Mouse (Mus musculus) thymus, adult 18-20 months (tissue): ENCODE data around the gene Tiam1.

ENCODE experiments used
- DNase-seq, 2 experiments: peaks; one replicate each; pipeline ENCODE4 v3.0.0; 2022; ENCODE audit warnings: mixed read lengths in 2 of 2

Gene Tiam1

DNA sequence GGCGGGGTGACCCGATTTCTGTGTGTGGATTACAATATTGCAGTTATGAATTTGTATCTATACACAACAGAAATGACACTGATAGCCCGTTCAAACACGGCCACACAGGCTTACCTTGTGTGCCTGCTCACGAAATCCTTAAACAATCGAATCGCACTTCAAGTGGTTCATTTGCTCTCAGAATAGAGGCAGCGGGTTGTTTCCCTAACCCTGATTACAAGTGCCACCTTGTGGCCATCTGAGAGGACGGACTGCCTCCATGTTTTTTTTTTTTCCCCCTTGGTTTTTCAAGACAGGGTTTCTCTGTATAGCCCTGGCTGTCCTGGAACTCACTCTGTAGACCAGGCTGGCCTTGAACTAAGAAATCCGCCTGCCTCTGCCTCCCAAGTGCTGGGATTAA, 312.4 kb downstream of the Tiam1 start:
- no peak for DNase-seq

DNA sequence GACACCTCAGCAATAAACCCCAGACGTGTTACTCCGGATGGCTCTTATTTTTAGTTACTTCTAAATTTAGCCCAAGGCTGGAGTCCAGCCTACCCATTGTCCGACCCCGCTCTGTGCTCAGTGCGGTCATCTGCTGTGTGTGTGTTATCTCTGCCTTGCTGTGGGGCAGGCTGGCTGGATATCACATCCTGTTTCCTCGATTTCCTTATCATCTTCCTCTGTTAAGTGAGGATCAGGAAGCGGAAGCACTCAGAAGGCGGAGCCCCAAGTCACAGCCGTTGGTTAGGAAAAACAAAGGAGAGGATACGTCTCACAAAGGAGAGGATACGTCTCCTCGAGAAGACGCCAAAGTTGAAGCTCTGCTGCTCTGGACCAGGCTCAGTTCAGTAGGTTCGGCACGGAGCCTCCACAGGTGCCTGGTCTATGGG, 313.3 kb downstream of the Tiam1 start:
- DNase-seq: no peak

DNA sequence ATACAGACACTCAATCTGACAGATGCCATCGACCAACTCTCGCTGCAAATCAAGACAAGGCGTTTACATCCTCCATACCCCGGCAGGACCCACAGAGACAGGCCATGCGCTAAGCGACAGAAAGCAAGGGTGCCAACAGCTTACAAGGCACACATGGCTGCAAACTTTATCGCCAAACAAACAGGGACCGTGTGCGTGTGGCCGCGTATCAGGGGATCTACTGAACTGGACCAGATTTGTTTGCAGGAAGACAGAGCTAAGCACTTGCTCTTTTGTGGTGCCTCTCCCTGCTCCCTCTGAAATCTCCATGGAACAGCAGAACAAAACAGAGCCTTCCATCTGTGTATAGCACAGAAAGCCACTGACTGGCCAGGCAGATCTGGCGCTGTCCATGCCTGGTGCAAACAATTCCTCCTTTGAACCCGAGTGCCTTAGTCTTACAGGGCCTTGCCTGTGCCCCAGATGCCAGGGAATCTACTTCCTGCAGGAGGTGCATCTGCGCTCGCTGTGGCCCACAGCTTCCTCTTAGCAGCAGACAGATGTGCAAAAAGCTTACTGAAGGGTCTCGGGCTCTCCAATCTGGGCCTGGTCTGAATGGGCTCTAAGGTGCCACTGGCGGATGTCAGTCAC, 316.0 kb downstream of the Tiam1 start:
- peak; percentile 18 to 21 for DNase-seq

DNA sequence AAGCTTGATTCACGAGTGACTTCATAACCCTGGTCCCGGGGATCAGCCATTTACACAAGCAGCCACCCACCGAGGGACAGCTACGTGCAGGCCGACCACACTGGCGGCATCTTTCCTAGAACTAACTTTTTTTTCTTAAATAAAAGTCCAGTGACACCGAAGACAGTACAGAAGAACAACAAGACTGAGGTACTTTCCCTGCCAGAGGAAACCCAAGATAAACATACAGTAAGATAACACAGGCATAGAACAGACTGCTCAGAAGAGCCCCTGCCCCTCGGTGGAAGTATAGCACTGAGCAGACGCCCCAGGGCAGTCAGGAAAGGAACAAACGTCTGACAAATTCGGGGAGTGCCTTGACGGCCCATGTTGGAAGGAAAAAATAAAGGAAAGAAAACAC, 317.7 kb downstream of the Tiam1 start:
- DNase-seq: no peak

DNA sequence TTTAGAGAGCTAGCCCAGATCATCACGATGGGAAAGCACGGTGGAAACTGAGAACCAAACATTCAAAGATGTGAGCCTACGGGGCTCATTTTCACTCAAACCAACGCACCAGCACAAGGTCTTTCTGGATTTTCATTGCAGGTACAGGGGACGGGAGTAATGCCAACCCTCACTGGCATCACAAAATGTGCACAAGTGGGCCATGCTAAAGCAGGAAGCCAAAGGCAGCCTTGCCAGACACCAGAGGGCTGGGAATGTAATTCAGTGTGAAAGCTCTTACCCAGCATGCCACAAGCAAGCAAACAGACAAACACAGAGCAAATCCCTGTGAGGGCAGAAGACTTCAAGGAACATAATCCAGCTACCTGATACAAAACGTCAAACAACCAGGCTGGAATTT, 320.7 kb downstream of the Tiam1 start:
- no peak for DNase-seq

DNA sequence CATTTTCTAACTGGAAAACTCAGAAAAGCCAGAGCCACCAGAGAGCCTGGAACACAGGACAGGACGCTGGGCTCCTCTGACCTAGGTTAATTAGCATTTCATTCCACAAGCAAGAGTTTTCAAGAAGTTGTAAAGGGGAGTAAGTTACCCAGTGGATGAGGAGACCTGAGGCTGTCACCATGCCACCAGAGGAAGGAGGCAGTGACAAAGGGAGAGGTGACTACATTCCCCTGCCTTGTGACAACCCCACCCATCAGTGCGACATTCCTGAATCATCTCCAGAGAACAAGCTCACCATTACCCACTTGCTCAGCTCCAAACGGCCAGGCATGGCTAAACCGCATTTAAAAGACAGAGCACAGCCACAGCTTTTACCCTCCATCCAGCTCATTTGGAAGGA, 324.9 kb downstream of the Tiam1 start:
- no peak for DNase-seq

DNA sequence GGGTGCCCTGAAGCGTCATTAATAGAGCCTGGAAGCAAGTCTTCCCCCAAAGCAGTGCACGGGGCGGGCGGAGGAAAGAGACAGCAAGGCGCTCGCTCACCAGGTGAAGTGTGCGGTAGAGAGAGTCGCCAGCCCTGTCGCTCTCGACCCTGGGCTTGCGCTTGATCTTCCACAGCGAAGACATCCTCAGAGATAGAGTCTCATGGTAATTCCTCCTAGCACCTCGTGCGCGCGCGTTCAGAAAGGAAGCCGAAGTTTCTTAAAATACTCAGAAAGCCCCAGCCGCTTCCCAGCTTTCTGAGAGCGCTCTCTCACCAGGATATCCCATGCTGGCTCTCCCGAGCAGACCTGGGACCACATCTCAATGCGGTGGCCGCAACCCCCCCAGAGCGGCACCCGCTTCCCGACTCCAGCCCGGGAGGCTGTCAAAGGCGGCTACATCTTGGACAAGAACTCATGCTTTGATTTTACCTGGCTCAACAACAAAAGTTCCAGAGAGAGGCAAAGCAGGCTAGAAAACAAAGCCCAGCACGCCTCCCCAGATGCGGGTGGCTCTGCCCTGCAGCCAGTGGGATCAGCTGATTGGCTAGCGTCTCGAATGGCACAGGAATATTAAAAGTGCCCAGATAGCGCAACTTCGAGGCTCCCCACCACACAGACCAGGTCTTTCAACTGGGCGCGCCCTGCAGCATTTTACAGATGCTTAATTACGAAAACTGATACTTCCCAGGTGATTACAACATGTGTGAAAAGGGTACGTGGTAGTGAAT, 325.5 kb downstream of the Tiam1 start:
- no peak for DNase-seq

DNA sequence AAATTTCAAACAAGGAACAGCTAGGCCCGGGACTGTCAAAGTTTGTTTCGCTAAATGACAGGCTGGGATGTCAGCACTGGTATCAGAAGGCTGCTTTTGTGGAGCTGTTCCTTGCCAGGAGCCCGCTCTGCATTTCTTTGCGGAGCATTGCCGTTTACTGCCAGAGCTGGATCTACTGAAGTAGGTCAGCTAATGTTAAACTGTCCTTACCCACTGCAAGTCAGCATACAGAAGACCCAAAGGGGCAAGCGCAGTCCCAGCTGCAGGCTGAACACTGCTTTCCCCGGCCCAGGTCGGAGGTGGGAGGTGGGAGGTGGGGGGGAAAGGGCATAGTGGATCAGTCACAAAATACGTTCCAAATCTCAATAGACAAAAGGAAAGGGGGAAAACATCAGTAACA, 326.3 kb downstream of the Tiam1 start:
- no peak for DNase-seq

DNA sequence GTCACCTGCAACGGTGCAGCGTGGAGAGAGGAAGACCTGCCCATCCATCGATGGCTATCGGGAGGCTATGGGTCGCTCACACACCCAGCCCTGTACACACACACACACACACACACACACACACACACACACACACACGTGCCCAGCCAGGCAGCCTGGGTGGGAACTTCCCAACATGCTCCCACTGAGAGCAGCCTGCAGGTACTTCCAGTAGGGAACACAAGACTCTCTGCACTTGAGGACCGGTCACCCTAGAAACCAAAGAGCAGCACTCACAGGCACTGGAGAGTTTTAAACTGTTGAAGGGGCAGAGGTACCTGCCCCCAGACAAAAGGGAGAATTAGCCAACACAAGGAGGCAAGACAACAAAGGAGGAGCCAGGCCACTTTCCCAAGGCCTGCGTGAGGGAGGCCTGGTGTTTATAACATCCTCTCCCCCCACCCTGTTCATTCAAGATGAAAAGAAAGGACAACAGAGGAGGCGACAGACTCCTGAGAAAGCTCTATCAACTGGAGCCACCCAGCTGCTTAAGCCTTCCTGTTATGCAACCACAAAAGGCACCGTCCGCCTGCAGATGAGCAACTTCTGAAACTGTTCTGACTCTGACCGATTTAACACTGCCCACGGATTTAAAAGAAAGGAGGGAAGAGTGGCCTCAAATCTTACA, 326.9 kb downstream of the Tiam1 start:
- DNase-seq: no peak

DNA sequence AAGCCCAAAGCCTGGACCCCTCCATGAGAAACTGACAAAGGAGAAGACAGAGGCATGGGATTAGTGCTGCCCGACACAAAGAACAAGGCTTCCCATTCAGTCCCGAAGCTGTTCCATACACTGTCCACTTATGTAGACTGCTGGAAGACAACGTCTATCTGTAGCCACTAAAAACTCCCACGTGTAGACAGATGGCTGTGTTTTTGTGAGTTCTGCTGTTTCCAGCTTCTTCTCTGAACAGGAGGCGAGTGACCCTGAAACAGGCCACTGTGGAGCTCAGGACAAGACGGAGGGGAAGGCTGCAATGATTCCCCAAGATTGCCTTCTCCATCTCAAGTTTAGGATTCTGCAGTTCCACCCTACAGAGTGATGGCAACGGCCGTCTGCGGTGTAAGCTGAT, 330.0 kb downstream of the Tiam1 start:
- DNase-seq: no peak

DNA sequence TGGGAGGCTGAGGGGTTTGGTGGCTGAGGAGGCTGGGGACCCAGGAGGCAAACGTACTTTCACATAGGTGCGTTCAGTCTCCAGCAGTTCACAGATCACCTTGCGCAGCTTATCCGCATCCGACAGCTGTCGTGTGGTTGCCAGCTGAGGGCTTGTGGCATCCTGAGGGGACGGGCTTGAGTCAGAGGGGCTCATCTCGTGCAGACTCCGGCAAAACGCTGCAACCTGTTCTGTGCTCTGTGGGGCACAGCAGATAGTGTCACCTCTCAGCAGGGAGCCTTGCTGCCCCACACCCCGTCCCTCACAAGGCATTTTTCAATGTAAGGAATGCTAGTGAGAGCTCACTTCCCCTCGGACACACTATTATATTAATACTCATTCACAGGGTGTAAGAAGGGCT, 330.7 kb downstream of the Tiam1 start:
- no peak for DNase-seq

DNA sequence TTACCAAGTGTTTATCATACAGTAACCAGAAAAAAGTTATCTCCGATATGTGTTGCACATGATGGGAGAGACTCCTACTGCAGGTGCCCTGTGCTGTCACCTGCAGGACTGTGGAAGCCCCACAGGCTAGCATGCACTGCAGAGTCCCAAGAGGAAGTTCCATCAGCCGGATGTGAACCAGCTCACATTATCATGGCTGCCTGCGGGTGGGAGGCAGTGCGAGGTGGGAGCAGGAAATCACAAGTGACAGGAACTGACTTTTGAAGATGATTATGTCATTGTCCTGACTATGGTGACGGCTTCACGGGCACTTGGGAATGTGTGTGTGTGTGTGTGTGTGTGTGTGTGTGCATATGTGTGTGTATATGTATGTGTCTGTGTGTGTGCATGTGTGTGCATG, 333.2 kb downstream of the Tiam1 start:
- DNase-seq: no peak

DNA sequence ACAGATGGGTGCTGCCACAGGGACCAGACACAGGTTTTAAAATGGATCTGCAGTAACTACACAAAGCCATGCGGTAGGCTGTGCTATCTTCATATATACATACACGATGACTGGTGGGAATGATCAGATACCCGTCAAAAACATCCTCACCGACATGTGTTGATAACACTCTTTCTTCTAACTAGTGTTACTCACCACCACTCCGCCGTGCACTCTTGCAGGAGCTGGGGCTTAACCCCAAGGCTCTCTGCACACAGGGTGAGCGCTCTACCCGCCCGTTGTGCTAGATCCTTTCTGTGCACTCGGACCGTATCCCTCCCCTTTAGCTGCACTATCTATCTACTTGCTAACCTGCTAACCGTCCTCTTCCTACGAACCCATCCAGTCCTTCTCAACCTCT, 335.4 kb downstream of the Tiam1 start:
- no peak for DNase-seq

DNA sequence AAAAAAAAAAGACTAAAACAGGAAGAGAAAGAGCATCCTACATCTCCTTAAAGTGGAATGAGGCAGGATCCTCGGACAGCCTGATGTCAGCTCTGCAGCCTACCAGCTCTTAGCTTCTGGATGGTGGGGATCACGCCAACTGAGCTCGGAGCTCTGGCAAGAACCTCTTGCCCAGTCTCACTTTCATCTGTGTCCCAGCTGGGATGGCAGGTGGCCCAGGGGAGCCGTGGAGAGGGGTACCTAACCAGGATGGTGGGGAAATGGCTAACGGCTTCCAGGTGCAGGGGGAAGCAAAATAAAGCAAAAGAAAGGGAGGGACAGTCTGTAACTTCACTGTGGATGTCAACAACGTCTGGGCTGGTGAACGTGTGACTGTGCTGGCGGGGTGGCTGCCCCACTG, 337.6 kb downstream of the Tiam1 start:
- DNase-seq: no peak

DNA sequence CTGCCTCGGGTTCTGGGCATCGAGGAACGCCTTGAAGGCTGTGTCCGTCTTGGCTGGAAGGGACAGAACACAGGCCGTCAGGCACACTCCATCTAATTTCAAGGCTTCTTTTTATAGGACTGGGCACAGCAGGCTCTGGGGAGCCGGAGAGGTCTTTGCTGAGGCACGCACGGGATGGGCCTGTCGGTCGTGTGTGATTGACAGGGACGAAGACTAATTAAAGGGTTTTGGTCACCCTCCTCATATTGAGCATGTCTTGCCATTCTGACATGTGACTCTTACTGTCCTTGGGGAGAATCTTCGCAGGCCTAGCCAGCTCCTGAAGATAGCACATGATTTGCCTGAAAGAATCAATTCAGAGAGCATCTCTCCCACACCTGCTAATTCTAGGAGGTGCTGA, 338.4 kb downstream of the Tiam1 start:
- no peak for DNase-seq

DNA sequence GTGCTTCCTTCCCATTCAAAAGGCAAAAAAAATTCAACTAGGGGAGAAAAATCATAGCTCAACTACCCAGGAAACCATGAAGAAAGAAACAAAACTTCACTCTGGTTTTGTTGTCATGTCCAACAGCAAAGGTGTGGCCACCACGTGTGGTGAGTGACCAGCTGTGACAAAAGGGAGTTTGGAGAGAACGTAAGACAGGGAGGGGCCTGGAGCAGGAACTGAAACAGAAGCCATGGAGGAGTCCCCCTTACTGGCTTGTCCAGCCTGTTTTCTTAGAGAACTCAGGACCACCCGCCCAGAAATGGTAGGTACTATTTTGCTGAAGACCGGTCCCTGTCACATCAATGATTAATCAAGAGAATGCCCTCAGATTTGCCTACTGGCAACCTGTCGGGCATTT, 342.1 kb downstream of the Tiam1 start:
- no peak for DNase-seq

DNA sequence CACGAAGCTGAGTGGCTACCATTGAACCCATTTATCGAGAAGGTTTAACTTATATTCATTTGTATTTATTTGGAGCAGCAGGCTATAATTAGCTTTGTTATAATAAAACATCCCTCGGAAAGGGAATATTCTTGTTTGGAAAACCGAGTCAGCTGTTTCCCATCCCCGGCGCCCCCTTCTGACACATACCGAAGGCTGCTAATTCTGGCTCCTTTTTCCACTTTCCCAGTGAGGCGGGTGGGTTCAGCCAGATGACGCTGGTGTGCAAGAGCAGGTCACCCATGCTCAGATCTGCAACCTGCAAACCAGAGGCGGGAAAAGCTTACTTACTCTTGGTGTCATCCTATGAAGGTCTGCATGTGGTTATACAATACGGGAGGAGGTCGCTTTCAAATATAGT, 343.8 kb downstream of the Tiam1 start:
- no peak for DNase-seq

DNA sequence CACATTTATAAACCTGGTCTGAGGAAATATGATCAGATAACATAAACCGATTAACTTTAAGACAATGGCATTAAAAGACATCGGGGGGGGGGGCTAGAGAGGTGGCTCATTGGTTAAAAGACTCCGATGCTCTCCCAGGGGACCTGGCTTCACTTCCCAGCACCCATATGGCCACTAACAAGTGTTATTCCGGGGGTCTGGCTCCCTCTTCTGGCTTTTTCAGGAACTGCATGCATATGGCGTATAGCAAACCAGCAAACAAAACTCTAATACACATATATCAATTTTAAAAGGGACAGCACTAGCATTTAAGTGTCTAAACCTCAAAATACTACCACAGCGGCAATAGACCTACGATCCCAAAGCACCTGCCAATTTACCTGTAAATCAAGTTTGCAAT, 347.0 kb downstream of the Tiam1 start:
- DNase-seq: no peak

DNA sequence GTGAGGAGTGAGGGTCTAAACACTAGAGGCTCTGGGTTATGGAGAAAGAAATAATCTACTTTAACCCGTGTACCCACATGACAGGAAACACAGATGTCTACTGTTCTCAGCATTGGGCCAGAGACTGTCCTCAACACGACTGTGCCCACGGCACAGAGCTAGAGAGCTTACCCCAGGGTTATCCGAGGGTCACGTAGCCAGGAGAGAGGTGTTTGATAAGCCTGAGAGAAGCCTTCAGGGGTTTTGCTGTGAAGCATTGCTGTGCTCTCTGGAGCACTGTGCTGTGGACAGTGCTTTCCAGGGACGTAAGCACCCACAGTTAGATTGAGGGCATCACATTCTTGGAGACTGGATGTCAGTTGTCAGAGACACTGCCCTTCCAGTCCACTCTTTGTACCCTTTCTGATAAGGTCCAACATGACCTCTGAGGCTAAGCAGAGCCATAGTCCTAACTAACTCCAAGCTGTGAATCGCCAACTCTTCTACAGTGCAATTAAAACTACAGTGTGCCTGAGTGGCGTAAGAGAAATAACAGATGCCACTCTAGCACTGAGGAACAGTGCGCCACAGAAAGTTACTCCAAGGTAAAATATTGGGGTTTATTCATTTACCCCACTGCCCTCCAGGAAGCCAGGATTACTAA, 353.7 kb downstream of the Tiam1 start:
- no peak for DNase-seq

DNA sequence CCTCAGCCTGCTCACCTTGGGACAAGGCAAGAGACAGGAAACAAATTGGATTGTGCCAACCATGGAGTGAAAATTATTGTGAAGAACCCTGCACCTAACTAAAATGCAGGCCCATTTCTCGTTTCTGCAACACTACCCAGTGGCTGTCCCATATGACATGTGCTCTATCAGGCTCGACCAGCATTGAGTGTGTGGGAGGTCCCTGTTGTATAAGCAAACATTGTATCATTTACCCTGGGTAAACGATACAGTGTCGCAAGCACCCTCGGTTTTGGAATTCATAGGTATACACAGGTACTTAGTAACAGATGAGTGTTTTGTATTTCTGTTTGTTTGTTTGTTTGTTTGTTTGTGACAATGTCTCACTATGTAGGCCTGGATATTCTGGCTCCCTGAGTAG, 357.8 kb downstream of the Tiam1 start:
- DNase-seq: no peak

DNA sequence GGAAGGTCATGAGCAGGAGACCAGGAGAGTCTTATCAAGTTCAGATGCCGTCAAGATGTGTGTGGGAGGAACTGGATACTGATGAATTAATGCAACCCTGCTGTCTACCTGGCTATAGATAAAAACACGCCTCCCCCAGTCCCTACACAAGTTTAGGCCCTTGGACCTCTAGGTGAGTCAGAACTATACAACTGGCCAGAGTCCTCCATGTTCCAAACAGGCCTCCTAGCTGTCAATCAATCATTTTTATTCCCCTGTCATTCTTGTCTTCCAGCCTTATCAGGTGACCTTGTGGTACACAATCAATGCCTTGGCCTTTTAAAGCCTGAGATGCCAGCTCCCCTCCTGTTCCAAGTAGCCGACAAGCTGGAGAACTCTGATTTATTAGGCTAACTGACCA, 363.9 kb downstream of the Tiam1 start:
- DNase-seq: no peak

DNA sequence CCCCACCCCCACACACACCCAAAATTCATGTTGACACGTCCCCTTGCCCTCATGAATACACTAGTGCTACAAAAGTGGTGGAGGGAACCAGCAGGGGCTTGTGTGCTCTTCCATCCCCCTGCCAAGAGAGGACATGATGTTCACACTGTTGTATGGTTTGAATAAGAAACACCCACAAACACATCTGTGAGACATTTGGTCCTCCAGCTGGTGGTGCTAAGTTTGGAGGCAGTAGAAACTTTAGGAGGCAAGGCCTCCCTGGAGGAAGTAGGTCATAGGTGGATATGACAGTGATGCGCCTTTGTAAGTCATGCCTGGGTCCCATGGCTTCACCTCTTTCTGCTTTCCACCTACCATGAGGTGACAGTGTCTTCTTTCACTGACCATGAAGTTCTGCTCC, 366.1 kb downstream of the Tiam1 start:
- DNase-seq: no peak

DNA sequence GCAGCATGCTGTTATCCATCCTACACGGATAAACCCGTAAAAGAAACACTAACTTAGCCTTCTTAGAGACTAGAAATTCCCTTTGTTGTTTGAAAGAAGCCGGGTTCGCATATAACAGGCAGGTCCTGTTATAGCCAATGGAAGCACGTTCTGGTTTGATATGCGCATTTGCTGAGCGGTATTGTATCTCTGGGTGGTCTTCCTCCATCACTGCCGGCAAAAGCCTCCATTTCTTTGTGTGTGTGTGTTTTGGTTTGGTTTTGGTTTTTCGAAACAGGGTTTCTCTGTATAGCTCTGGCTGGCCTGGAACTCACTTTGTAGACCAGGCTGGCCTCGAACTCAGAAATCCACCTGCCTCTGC, 369.0 kb downstream of the Tiam1 start:
- DNase-seq: no peak
